Mouse (Mus musculus) heart, postnatal 10 days (tissue): ENCODE measurements around the gene Osbpl3. TPM values are rescaled to one million over a fixed set of nuclear protein-coding genes. Genes with fewer than 3 reads are reported as not detected.

Experiments
- DNase-seq, 2 experiments: peaks; one replicate each; pipeline ENCODE4 v3.0.0; 2021
- intact Hi-C: fragments of 180-260 bp; cut with DNase I; formaldehyde crosslinking; loops from one replicate; pipeline ENCODE4 v1.15.1; 2025
- total RNA-seq, 2 experiments: library from RNA; stranded (reverse); gene quantifications; 2 replicates each; pipeline ENCODE4 v1.2.3; 2021

Gene Osbpl3
- total RNA-seq, 2 experiments from 2014 or later: 31.8 to 33.0 TPM

- intact Hi-C loops: no loop called here
Measured at GRCm38 (mm10) chr6:50346204-50346603, 109.8 kb downstream of the Osbpl3 start.

DNA sequence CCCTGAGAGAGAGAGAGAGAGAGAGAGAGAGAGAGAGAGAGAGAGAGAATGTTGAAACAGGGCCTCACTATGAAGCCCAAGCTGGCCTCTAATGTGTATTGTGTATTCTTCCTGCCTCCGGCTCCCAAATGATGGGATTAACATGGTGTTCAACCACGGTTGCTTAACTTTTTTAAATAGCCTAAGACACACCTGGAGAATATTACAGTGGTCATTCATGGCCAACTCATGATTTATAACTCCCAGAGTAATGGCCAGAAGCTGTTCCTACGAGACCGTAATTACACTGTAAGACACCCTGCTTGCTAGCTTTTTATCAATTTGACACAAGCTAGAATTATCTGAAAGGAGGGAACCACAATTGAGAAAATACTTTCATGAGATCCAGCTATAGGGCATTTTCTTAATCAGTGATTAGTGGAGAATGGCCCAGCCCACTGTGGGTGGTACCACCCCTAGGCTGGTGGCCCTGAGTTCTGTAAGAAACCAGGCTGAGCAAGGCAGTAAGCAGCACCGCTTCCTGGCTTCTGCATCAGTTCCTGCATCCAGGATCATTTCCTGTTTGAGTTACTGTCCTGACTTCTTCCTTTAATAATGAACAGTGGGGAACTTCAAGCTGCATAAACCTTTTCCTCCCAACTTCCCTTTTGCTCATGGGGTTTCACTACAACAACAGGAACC, 115.6 kb downstream of the Osbpl3 start:
- intact Hi-C loops: no loop called here

More at GRCm38 (mm10) chr6:50346204-50346603, 109.8 kb downstream of the Osbpl3 start:
- DNase-seq: no peak

DNA sequence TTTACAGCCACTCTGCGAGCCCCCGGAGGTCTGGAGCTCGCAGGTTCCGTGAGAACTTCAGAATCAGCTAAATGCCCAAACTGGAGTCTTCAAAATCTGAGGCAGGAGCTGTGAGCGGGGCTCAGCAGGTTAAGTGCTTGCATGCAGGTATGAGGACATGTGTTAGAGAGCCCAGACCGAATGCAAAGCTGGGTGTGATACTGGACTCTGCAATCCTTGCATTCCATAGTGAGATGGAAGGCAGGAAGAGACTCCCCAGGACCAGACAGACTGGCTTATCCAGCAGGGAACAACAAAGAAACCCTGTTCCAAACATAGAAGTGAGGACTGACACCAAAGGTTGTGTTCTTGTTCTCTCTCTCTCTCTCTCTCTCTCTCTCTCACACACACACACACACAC, 118.6 kb downstream of the Osbpl3 start:
- no peak for DNase-seq
- intact Hi-C loops: no loop called here

More for the DNA sequence above, 115.6 kb downstream of the Osbpl3 start:
- no peak for DNase-seq

GRCm38 (mm10) chr6:50336376-50336775, 119.6 kb downstream of the Osbpl3 start:
- intact Hi-C loops: no loop called here
- DNase-seq: no peak

GRCm38 (mm10) chr6:50334846-50335821, 120.9 kb downstream of the Osbpl3 start:
- intact Hi-C loops: no loop called here
- no peak for DNase-seq

- DNase-seq: no peak
- intact Hi-C loops: no loop called here
Measured at GRCm38 (mm10) chr6:50333346-50333745, 122.7 kb downstream of the Osbpl3 start.

DNA sequence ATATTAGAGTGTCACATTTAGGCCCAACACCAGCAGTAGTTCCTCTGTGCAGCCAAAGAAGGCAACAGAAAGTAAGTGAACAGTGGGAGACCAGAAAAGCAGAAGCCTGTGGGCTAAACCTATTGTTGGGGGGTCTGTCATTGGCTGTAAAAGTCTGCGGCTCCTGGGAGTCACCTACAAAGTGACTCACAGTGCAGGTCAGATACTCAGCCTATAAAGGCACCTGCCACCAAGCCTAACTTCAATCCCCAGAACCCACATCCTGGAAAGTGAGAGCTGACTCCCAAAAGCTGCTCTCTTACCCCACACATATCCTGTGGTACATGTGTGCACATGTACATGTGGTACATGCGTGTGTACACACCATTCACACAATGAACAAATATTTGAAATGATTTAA, 124.5 kb downstream of the Osbpl3 start:
- intact Hi-C loops: no loop called here
- DNase-seq: no peak

DNA sequence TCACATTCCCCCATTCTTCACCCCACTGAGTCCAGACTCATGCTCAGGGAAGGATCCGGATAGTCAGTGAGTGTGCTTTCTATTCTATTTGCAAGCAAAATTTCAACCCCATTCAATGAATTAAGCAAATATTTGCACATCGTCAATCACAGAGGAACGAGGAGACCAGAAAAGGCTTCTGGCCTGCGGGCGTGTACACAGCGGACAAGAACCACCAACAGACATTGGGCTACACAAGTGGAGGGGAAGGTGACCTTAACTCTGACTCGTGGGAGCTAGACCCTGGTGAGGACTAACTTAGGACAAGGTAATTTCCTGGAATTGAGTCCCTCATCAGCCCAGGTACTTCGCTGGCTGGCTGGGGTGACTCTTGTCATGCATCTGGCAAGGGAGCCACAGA, 126.6 kb downstream of the Osbpl3 start:
- DNase-seq: no peak
- intact Hi-C loops: no loop called here

GRCm38 (mm10) chr6:50328901-50329300, 127.1 kb downstream of the Osbpl3 start:
- peak; percentile 38 to 40 for DNase-seq

GRCm38 (mm10) chr6:50326192-50326591, 129.8 kb downstream of the Osbpl3 start:
- intact Hi-C loops: no loop called here
- no peak for DNase-seq

More at GRCm38 (mm10) chr6:50328901-50329300, 127.1 kb downstream of the Osbpl3 start:
- intact Hi-C loops: no loop called here

DNA sequence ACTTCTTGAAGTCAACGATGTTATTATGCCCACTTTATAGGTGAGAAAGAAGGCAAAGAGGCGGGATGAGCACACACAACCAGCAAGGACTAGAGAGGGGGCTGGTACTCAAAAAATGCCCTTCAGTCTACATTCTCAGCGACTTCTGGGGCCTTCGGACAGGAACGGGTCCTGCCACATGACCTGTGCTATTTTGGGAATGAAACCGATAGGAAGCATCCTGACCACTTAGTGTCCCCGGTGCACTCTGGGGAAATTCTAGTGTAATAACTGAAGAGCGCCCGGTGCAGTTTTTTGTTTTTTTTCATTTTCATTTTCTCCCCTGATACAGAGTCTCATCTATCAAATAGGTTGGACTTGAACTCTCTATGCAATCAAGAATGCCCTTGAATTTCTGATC, 130.5 kb downstream of the Osbpl3 start:
- intact Hi-C loops: no loop called here
- peak; percentile 30 to 34 for DNase-seq

GRCm38 (mm10) chr6:50322631-50323030, 133.4 kb downstream of the Osbpl3 start:
- intact Hi-C loops: no loop called here
- DNase-seq: no peak

- intact Hi-C loops: no loop called here
- no peak for DNase-seq
Measured at GRCm38 (mm10) chr6:50321739-50322138, 134.3 kb downstream of the Osbpl3 start.

GRCm38 (mm10) chr6:50318590-50319172, 137.3 kb downstream of the Osbpl3 start:
- no peak for DNase-seq
- intact Hi-C loops: loop anchor here (5.0 to 10.0 kb wide), 2 partner anchors 76 to 94 kb away; no protein-coding TSS in a partner anchor

- DNase-seq: no peak
- intact Hi-C loops: loop anchor here (5.0 to 10.0 kb wide), 2 partner anchors 77 to 94 kb away; no protein-coding TSS in a partner anchor
Measured at GRCm38 (mm10) chr6:50318150-50318549, 137.9 kb downstream of the Osbpl3 start.

- DNase-seq: no peak
- intact Hi-C loops: loop anchor here (5.0 to 10.0 kb wide), 2 partner anchors 78 to 95 kb away; no protein-coding TSS in a partner anchor
Measured at GRCm38 (mm10) chr6:50316795-50317505, 139.1 kb downstream of the Osbpl3 start.

- DNase-seq: peak; percentile 59 to 70
- intact Hi-C loops: loop anchor here (2.0 to 10.0 kb wide), 4 partner anchors 43 to 140 kb away; no protein-coding TSS in a partner anchor
Measured at GRCm38 (mm10) chr6:50314406-50315071, 141.5 kb downstream of the Osbpl3 start.

- peak; percentile 86 to 90 for DNase-seq
- intact Hi-C loops: loop anchor here (1.0 to 10.0 kb wide), 3 partner anchors 45 to 214 kb away; no protein-coding TSS in a partner anchor
Measured at GRCm38 (mm10) chr6:50312647-50313046, 143.4 kb downstream of the Osbpl3 start.

DNA sequence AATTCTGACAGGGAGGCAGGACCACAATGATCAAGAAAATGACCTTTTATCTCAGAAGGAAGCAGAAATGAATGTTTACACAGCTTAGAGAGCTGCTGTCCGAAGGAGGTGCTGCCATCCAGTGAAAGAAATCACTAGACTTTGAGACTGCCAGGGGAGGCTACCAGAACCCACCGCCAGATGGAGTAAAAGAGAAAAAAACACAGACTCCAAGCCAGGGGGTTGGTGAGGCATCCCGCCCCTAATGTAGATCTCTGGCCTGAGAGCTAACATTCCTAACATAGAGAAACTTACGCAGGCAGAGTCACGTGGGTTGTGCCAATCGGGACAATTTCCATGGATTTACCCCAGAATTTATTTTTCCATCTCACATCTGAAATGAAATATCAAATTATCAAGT, 147.0 kb downstream of the Osbpl3 start:
- peak; percentile 63 to 67 for DNase-seq
- intact Hi-C loops: loop anchor here (2.0 kb wide), 1 partner anchor 228 kb away; no protein-coding TSS in a partner anchor
